Mouse (Mus musculus) megakaryocyte, embryonic 14.5 days (primary cell): ENCODE results near the gene Car2. TPM values are rescaled to one million over a fixed set of nuclear protein-coding genes. Genes with fewer than 3 reads are reported as not detected.

Source experiments
- H3K27me3 ChIP-seq: replicated peaks from 2 replicates; pipeline ENCODE3; 2012; ENCODE audit warnings: inconsistent platforms
- H3K36me3 ChIP-seq: replicated peaks from 2 replicates; pipeline ENCODE3; 2012; ENCODE audit warnings: low read length, inconsistent platforms, mixed read lengths
- H3K4me1 ChIP-seq: 2 replicates; pipeline ENCODE4 v1.6.1; 2012; ENCODE audit warnings: inconsistent platforms
- H3K4me3 ChIP-seq: replicated peaks from 2 replicates; pipeline ENCODE3; 2012; ENCODE audit warnings: moderate library complexity, mild to moderate bottlenecking, inconsistent platforms
- H3K9me3 ChIP-seq: 2 replicates; pipeline ENCODE4 v1.6.1; 2012; ENCODE audit warnings: inconsistent platforms
- FLI1 ChIP-seq: IDR thresholded peaks from 2 replicates; pipeline ENCODE4 v1.6.1; 2012; ENCODE audit warnings: low read length, inconsistent platforms, mixed read lengths
- GATA1 ChIP-seq: IDR thresholded peaks from 3 replicates; pipeline ENCODE4 v1.6.1; 2012; ENCODE audit warnings: mixed read lengths, low read length, inconsistent platforms, borderline replicate concordance
- polyA plus RNA-seq: library from polyadenylated mRNA; stranded (reverse); fragments of >175 nt; gene quantifications from 2 replicates; pipeline ENCODE4 v1.2.3, GENCODE M21; 2012; ENCODE audit warnings: low replicate concordance; ENCODE audit not compliant: insufficient read depth

Car2 gene
- polyA plus RNA-seq, 1 experiment, result 53.1 TPM

GRCm38 (mm10) chr3:14861787-14862186, 24.3 kb upstream of the Car2 start:
- peaks cover 11% of the 10 kb centered on the region for H3K4me1 ChIP-seq
- H3K36me3 ChIP-seq, result no peaks in the 10 kb centered on the region
- H3K27me3 ChIP-seq, result peaks cover 25% of the 10 kb centered on the region
- no peak overlapping the region for H3K4me3 ChIP-seq
- no peaks in the 10 kb centered on the region for H3K9me3 ChIP-seq
- TF ChIP-seq GATA1 (no peak), FLI1 (no peak)

DNA sequence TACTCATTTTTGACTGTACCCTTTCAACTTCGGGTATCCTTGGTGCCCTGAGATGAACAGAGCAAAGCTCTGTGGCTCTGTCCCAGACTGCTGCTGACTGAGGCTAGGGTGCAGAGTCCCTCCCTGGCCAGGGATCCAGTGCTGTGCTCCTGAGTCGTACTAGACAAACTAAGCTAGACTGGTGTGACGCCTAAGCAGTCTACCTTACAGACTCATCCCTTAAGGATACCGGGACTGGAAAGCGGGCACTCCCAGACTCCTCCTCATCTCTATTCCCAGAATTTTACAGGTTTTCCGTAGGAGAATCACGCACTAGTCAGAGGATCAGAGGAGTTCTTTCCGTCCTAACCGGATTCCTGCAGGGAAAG, 23.4 kb upstream of the Car2 start:
- Histone ChIP-seq H3K27me3 (peaks cover 25% of the 10 kb centered on the region), H3K36me3 (no peaks in the 10 kb centered on the region), H3K9me3 (no peaks in the 10 kb centered on the region), H3K4me3 (peak overlapping the region; percentile 74), H3K4me1 (peaks cover 11% of the 10 kb centered on the region)
- TF ChIP-seq FLI1, result no peak
- no peak for TF ChIP-seq GATA1

DNA sequence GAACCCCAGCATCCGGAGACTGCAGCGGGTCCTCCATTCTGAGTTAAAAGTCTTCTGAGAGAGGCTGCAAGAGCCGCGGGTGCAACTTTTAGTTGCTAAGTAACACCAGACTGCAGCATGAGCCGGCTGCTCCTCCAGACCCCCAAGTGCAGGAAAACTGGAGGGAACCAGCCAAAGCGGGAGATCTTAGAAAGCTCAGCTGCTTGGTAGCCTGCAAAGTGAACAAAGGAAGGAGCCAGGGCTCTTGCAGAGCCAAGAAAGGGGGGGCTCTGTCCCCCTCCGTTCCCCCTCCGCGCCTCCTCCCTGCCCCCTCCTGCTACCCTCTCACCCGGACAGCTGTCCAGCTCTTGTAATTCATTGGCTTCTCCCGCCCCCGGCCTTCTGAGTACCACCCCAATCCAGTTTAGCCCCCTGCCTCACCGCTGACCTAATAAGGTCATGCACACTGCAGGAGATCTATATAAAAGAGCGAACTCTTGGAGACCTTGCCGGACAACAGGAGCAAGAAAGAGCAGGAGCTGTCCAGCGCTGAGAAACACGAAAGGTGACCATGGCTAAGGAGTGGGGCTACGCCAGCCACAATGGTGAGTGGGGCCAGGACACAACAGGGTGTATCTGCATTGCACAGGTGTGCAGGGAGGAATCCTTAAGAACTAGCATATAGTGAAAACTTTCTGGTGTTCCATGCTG, 22.9 kb upstream of the Car2 start, which contains the start of gene Car3:
Gene Car3, plus strand, starts transcription at position 491 of the 690 bp plus-strand sequence.
- H3K4me1 ChIP-seq, result peaks cover 11% of the 10 kb centered on the region
- peak within 1 kb of the TSS; percentile 74 for H3K4me3 ChIP-seq
- no peak for TF ChIP-seq FLI1
- no peak for TF ChIP-seq GATA1
- H3K27me3 ChIP-seq, result peaks cover 25% of the 10 kb centered on the region
- H3K36me3 ChIP-seq, result no peaks in the 10 kb centered on the region
- H3K9me3 ChIP-seq, result no peaks in the 10 kb centered on the region

DNA sequence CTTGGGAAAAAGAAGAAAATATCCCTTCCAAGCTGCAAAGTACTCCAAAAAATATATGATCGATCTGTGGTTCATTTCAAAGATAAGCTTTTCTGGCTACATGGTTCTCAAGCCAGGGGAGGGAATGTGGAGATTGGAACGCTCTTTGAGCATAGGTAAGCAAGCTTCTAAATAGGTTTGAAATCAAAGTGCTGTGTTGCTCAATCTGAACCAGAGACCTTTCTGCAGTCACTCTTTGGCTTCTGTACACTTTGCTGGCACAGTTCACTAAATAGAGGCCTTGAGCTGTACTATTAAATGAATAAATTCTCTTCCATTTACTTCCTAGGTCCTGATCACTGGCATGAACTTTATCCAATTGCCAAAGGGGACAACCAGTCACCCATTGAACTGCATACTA, 22.2 kb upstream of the Car2 start:
- TF ChIP-seq GATA1 (no peak), FLI1 (no peak)
- H3K4me3 ChIP-seq, result no peak overlapping the region
- H3K9me3 ChIP-seq, result no peaks in the 10 kb centered on the region
- no peaks in the 10 kb centered on the region for H3K36me3 ChIP-seq
- peaks cover 25% of the 10 kb centered on the region for H3K27me3 ChIP-seq
- peaks cover 17% of the 10 kb centered on the region for H3K4me1 ChIP-seq

GRCm38 (mm10) chr3:14865941-14866340, 20.1 kb upstream of the Car2 start:
- no peak overlapping the region for H3K4me3 ChIP-seq
- no peak for TF ChIP-seq FLI1
- TF ChIP-seq GATA1, result no peak
- H3K27me3 ChIP-seq, result peaks cover 23% of the 10 kb centered on the region
- H3K9me3 ChIP-seq, result no peaks in the 10 kb centered on the region
- peaks cover 35% of the 10 kb centered on the region for H3K4me1 ChIP-seq
- no peaks in the 10 kb centered on the region for H3K36me3 ChIP-seq

DNA sequence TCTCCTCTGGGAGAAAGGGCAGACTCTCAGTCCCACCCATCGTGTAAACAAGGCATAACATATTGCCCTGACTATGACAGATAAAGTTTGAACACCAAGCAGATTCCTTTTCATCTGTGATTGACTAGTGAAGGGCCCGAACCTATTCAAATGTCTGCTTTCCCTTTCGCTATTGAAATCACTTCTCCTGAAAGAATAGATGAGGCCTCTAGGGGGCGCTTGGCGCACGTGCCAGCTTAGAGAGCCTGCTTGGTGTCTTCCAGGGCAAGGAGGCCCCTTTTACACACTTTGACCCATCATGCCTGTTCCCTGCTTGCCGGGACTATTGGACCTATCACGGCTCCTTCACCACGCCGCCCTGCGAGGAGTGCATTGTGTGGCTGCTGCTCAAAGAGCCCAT, 16.3 kb upstream of the Car2 start:
- H3K4me1 ChIP-seq, result peaks cover 32% of the 10 kb centered on the region
- no peaks in the 10 kb centered on the region for H3K36me3 ChIP-seq
- TF ChIP-seq FLI1 (no peak), GATA1 (no peak)
- H3K9me3 ChIP-seq, result no peaks in the 10 kb centered on the region
- peak overlapping the region; percentile 90 for H3K4me3 ChIP-seq
- no peaks in the 10 kb centered on the region for H3K27me3 ChIP-seq

GRCm38 (mm10) chr3:14870528-14870927, 15.5 kb upstream of the Car2 start:
- Histone ChIP-seq H3K4me1 (peaks cover 32% of the 10 kb centered on the region), H3K4me3 (no peak overlapping the region), H3K36me3 (no peaks in the 10 kb centered on the region), H3K9me3 (no peaks in the 10 kb centered on the region), H3K27me3 (no peaks in the 10 kb centered on the region)
- no peak for TF ChIP-seq GATA1

DNA sequence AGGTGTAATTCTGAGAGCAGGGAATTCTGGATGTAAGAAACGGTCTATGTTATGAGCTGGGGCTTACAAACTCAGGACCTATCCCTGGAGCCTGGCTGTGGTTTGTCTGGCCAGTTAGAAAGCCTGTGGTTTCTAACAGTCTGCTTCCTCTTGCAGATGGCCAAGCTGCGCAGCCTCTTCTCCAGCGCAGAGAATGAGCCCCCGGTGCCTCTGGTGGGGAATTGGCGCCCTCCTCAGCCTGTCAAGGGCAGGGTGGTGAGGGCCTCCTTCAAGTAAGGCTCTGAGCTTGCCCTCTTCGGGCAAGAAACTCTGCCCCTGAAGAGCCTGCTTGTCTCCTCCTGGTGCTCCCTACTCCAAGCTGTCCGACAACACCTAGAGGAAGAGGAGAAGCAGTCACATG, 14.7 kb upstream of the Car2 start:
- no peaks in the 10 kb centered on the region for H3K36me3 ChIP-seq
- H3K9me3 ChIP-seq, result no peaks in the 10 kb centered on the region
- peak overlapping the region; percentile 1 for H3K4me3 ChIP-seq
- H3K27me3 ChIP-seq, result no peaks in the 10 kb centered on the region
- no peak for TF ChIP-seq FLI1
- no peak for TF ChIP-seq GATA1
- H3K4me1 ChIP-seq, result peaks cover 33% of the 10 kb centered on the region

- H3K4me3 ChIP-seq, result no peak overlapping the region
- peaks cover 51% of the 10 kb centered on the region for H3K4me1 ChIP-seq
Observed at GRCm38 (mm10) chr3:14874402-14875040, 11.6 kb upstream of the Car2 start.

GRCm38 (mm10) chr3:14876325-14876918, 9.7 kb upstream of the Car2 start:
- H3K9me3 ChIP-seq, result no peaks in the 10 kb centered on the region
- peaks cover 49% of the 10 kb centered on the region for H3K4me1 ChIP-seq
- H3K4me3 ChIP-seq, result no peak overlapping the region
- TF ChIP-seq FLI1 (no peak), GATA1 (no peak)
- no peaks in the 10 kb centered on the region for H3K27me3 ChIP-seq
- no peaks in the 10 kb centered on the region for H3K36me3 ChIP-seq

More at GRCm38 (mm10) chr3:14874402-14875040, 11.6 kb upstream of the Car2 start:
- TF ChIP-seq GATA1 (no peak), FLI1 (no peak)
- Histone ChIP-seq H3K9me3 (no peaks in the 10 kb centered on the region), H3K27me3 (no peaks in the 10 kb centered on the region), H3K36me3 (no peaks in the 10 kb centered on the region)

GRCm38 (mm10) chr3:14877251-14877909, 8.7 kb upstream of the Car2 start:
- Histone ChIP-seq H3K9me3 (no peaks in the 10 kb centered on the region), H3K36me3 (no peaks in the 10 kb centered on the region), H3K4me3 (no peak overlapping the region), H3K4me1 (peaks cover 53% of the 10 kb centered on the region), H3K27me3 (no peaks in the 10 kb centered on the region)
- TF ChIP-seq FLI1 (no peak), GATA1 (no peak)
